Mouse (Mus musculus) spleen, adult 18-20 months (tissue): ENCODE data around the gene Vps45.

Experiments
- DNase-seq, 2 experiments: peaks; one replicate each; pipeline ENCODE4 v3.0.0; 2022; ENCODE audit warnings: mixed read lengths in 2 of 2

Gene Vps45

DNA sequence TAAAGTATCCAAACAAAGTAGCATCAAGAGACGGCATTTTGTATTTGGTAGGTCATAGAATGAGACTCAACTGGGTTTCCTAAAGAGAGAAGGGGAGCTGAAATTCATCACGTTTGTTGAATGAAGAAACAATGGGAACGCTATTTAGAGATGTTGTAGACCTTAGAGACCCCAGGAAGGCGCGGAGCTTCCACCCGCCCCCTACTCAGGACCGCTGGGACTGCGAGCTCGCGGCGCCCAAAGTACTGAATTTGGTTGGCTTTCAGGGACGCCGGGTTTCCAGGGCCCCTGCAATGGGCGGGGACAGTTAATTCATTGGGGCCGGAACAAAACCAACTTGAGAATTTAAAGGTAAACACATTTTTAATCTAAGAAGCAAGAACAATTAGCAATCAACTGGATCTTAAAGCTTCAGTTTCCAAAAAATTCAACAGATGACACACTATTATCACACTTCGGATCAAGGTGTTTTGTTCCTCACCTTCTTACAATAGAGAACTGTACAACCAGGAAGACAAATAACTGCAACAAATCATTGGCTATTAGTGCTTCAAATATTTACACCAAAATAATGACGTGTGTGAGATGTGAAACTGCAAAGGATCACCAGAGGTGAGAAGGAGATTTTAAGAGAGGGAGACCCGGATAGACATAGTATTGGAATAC is at the start of gene Vps45:
Gene Vps45, minus strand, starts transcription at position 236 of the 666 bp plus-strand sequence.
- peak; percentile 36 to 61 for DNase-seq

DNA sequence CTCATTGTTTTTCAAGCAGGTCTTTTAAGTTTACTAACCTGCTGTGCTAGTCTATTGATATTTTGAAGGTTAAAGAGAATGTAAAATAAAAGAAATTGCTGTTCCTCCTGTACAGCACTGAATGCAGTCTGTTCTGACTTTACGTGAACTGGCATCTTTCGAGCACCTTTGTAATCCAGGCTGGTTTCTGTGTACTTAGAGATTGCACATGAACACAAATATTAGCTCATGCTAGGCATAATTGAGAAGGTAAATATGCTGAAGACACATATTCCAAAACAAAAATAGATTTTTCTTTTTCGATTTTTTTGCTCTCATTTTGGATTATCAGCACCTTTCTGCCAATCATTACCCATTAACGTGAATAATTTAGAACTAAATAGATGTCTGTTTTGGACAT is 47.9 kb upstream of the Vps45 start:
- no peak for DNase-seq

DNA sequence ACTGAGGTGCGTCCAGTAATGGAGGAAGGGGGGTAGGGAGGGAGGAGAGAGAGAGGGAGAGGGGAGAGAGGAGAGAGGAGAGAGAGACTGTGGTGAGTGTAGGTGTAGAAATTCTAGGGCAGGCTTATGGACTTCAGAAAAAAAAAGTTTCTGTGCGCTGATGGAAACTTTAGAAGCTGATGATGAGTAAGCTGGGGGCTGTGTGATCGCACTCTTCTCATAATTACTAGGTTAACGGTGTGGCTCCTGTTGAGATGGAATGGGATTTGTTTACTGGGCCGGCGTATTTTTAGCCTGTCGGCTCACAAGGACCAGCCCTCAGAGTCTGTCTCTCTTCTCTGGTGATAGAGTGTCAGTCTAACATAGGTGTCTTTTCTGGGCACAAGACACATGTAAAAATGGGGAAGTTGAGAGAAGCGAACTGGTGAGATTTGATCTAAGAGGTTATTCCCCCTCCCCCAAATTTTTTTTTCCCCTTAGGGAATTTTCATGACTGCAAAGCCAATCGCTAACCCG is 47.0 kb upstream of the Vps45 start:
- peak in 1 of 2 experiments; percentile 22 for DNase-seq

DNA sequence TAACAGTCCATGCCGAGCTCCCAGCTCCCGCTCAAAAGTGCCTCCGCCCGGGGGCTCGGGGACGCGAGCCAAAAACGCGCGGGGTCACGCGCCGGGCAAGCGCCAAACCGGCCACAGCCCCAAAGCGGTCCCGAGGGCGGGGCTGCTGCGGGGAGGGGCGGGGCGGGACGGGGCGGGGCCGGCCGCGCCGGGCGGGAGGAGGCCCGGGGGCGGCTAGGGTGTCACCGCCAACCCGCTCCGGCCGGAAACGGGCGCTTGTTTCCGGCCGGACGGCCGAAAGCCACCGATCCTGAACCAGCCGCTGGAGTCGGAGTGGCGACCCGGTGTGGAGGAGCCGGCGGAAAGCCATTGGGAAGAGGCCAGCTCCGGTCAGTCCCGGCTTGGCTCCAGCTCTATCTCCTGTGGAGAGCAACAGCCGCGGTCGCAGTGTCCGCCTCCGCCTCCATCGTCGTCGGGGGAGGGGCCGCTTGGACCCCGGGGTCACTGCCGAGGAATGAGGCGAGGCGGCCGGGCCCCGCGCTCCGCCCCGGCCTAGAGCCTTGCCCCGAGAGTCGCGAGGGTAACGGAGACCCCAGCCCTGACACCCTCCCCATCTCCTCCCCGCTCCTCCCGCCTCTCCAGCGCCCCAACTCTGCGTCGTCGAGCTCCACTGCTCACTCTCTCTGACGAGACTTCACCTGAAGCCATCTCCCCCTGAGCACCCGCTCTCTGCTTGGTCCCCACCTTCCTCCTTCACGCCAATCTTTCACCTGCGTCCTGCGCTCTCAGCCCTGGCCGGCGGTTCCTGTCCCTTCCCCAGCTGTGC is 46.2 kb upstream of the Vps45 start, which contains the start of gene Otud7b:
Gene Otud7b, plus strand, starts transcription at position 267 of the 805 bp plus-strand sequence.
- DNase-seq: peak; percentile 62 to 72

DNA sequence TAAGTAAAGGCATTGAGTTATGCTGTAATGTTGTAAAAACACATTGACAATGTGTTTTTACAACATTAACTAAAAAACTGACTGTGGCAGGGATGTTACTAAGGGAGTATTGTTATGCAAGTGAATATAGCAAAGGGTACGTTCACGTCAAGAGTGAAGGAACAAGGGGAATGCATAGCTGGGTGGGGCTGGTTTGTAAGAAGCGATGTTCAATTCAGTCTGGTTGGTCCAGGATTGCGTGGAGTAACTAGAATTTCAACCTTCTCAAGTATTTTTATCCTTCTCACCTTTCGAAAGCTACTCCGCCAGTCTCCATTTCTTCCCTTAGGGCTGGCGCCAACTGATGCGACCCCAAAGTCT is 45.6 kb upstream of the Vps45 start:
- DNase-seq: no peak

DNA sequence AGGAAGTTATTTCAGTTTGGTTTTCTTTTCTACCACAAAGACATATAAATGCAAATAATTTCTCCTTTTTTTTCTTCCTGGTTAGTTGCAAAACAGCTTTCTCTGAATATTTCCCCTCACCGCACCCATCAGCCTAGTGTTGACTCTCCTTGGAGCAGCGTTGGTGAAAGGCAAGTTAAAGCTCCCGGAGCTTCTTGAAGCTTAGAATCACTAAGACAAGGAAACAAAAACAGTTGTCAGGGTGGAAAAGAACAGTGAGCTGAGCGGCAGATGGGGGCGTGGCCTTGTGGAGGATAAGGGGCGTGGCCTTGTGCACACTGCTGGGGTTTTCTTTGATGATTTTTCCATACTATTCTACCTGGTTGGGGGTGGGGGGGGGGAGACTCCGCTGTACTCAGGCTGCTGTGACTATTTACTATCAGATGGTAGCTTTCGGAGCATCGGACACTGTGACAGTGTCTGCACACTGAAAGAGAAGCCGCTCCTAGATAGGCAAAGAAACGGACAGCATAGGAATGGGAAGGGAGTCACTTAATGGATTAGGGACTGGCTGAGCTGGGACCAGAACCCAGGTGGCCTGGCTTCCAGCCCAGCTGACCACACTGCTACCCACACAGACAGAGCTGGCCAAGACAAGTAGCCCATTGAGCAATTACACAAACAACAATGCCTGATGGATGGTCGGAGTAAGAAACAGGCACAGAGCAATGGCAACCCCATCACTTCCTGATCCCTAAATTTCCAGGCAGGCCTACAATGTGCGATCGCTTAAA is 44.0 kb upstream of the Vps45 start:
- peak; percentile 45 to 67 for DNase-seq

DNA sequence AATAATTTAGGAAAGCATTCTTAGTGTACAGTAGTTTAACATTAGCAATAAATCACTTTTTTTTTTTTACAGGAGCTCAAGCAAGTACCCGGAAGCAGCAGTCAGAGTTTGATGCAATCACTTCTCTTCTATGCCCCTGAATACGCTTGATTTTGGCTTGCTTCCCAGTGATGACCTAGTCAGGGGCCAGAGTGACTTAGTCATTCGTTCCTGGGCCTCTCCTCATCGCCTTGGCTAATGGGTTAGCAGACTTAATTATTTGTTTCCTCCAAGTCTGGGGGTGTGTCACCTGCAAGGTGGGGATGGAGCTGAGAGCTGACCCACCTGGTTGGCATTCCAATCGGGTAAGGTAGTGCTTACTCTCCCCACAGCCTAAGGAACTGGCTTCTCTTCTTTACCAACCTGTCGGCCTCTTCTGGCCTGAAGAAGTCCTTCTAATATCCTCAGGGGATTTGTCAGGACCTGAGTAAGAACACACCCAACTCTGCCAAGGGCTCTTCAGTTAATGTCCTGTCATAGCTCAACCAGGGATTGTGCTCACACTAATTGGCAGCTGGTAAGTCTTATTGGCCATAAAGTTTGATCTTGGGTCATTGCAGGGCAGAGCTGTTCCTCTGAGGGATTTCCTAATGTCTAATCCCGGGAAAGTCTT is 40.5 kb upstream of the Vps45 start:
- no peak for DNase-seq

DNA sequence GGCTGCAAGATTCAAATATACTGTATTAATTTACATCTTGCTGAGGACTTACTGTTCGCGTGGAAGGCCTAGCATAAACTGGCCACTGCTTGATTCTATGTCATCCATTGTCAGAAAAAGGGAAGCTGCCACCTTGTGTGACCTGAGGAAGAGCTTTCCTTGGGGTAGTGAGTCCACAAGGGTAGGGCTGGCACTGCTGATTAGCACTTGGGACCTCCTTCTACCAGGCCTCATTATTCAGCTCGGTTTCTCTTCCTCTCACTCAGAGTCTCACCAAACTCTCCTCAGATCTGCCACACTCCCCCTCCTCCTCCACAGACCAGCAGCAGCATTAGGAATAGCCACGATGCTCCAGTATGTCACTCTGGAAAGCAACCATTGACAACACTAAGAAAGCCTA is 39.9 kb upstream of the Vps45 start:
- DNase-seq: no peak

DNA sequence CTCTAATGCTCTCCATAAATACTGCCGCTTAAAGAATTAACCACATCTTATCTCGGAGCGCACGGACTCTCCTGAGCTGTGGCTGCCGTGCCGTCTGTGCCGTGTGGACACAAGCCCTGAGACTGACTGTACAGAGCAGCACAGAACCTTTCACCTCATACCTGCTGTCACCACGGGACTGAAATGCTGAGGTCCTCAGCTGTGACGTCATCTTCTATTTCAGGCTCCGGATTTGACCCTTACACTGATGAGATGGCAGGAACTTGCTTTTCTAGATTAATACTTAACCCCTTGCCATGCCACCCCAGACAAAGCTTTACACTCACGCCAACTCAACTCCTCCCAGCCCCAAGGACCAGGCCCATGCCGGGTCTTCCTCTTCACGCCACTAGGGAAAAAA is 35.9 kb upstream of the Vps45 start:
- no peak for DNase-seq

DNA sequence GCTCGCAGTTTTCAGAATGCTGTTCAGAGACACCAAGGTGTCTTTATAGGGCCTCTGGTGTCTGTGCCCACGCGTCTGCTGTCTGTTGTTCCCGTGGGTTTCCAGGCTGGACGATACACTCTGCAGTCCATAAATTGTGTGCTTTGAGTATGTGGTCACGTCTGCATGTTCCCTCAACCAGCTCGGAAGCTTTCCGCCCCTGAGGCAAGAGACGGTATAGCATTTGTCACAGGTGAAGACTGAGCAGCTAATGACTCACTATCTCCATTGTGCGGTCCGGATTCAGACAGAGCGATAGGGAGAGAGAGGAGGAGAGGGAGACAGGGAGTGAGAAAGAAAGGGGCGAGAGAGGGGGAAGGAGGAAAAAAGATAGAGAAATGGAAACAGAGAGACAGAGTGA is 35.2 kb upstream of the Vps45 start:
- no peak for DNase-seq

DNA sequence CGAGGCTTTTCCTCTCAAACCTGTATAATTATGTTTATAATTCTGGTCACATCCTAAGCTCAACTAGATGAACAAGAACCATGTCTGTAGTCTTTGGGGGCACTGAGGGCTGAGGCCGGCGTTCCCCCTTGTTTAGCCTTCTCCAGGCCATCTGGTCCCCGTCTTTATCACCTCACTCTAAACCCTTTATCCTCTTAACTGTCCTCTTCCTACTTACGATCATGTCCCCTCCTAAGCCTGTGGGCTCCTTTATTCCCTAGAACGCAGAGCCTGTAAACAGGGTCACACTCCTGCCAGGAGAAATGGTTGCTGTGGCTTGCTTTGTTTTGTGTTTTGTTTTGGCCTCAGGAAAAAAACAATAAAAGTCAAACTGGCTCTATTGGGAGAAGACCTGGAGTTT is 33.7 kb upstream of the Vps45 start:
- no peak for DNase-seq

DNA sequence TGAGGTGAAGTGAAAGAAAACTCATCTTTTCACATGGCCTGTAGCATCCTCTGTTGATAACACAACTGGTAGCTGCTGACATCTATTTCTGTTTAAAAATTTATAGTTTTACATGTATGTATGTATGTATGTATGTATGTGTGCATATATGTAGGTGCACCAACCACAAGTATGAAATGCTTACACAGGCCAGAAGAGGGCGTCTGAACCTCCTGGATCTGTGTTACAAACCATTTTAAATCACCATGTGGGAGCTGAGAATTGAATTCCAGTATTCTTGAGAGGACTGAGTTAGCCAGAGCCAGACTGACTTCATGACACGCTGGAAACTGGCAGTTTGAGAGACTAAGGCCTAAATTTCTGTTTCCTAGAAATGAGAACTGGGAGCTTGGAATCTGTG is 32.9 kb upstream of the Vps45 start:
- DNase-seq: no peak

DNA sequence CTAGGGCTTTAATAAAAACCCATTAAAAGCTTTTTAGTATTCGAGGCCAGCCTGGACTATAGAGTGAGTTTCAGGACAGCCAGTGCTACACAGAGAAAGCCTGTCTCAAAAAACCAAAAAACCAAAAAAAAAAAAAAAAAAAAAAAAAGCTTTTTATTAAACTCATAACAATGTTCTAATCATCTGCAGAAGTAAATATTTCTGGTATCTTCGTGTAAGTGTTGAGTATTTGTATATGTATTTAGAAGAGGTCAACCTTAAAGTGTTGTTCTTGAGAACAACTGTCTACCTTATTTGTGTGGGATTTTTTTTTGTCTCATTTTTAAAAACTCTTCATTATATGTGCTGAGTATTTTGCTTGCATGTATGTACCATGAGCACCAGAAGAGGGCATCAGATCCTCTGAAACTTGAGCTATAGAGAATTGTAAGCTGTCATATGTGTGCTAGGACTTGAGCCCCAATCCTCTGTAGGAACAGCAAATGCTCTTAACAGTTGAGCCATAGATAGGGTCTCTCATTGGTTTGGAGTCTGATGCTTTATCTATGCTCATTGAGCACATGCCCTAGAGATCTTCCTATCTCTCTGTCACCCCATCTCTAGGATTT is 31.7 kb upstream of the Vps45 start:
- DNase-seq: no peak

DNA sequence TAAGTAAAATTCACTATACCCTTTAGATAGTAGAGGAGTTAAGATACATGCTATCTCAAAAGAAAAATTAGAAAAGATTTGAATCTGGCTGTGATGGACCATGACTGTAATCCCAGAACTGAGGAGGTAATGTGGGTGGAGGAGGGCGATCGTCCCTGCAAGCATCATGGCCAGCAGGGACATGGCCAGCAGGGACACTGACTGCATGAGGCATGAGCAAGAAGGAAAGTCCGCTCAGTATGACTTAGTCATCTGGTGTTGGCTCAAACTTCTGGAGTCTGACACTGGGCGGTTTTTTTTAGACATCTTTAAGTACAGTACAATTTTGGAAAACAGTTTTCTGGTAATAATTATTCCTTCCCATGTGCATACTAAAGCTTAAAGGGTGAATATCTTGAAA is 29.5 kb upstream of the Vps45 start:
- no peak for DNase-seq

DNA sequence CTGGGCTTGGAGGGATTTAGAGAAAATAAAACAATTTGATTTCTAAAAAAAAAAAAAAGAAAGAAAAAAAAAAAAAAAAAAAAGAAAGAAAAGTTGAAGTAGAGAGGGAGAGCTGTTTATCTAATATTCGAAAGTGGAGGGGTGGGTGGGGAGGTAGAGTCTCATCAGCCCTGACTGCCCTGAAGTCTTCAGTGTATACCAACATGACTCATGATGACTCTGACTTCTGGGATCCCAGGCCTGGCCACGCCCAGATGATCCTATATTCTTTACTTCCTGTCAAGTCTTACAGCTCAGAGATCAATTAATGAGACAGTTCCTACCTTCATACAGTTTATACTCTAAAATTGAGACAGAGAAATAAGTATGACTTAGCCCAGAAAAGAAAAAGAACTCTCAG is 29.0 kb upstream of the Vps45 start:
- DNase-seq: no peak

DNA sequence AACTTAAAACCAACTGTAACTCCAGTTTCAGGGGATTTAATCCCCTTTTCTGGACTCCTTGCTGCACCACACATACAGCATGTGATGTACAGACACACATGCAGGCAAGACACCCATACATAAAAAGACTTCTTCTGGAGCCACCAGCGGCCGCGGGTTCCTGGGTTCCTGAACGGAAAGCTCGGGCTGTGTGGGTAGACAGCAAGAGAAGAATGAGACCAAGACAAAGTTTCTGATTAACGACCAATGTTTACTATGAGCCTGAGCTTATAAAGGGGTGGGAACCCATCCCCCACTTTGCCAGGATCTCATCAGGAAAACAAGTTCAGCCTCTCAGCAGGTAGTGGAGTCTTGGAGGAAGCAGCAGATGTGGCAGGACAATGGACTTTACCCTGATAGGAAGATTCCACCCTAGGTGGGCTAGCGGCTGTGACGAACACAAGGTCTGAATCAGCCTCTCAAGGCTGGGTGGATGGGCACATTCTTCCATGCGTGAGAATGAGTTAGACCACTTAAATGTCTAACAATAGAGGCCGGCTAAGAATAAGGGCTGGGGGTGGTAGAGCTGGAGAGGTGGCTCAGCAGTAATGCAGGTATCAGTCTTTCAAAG is 26.0 kb upstream of the Vps45 start:
- DNase-seq: no peak

DNA sequence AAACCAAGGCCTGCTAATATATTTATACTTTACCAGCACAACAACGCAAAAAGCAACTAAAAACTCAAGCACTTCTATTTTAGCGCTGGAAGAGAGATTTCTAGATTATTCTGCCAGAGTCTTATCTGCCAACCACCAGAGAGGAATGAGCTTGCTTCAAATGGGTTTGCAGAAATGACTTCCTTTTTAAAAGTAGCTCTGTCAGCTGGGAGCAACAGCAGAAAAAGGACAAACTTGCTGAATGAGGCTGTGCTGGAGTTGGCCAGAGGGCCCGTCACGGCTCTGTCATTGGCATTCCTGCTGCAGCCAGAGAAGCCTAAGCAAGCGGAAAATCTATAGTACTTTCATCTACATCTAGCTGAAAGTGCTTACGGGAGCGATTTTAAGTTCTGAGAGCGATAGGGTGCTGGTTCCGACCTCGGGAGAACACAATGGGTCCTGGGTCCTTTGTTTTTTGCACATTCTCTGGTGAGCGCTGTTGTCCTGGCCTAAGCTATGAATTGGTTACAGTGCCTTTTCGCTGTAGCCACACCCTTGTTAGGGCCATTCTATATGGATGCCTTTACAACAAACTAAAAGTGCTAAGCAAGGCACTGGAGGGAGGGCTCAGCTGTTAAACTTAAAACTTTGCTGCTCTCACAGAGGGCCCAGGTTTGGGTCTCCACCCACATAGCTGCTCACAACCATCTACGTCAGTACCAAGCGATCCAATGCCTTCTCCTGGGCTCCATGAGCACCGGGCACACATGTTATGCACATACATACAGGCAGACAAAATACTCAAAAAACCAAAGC is 24.6 kb upstream of the Vps45 start:
- DNase-seq: no peak

DNA sequence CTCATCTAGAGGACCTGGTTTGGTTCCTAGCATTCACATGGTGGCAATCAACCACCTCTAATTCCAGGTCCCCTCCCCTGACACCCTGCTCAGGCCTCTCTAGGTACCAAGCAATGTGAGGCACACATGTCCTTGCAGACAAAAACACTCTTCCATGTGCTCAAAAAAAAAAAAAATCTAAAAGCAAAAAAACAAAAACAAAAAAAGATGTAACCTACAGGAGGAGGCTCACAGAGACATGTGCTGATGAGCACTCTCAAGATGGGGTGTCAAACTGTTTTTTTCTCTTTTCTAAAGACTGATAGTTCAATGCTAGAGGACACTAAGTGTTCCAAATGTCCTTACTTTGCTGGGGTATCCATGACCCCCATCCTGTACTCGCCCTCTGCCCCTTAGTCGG is 23.8 kb upstream of the Vps45 start:
- no peak for DNase-seq

DNA sequence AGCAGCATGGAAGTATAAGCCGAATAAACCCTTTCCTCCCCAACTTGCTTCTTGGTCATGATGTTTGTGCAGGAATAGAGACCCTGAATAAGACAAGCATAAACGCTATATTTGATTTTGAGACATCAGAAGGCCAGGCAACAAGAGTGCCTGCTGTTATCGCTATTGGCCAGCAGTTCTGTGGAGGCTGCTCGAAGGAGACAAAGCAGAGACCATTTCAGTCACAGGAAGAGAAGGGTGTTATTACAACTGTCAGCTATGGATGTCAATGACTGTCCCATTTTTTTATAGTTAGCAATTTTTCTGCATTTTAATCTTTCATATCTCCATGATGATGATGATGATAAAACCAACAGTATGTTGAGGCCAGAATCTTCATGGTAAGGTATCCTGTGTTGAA is 23.4 kb upstream of the Vps45 start:
- no peak for DNase-seq

DNA sequence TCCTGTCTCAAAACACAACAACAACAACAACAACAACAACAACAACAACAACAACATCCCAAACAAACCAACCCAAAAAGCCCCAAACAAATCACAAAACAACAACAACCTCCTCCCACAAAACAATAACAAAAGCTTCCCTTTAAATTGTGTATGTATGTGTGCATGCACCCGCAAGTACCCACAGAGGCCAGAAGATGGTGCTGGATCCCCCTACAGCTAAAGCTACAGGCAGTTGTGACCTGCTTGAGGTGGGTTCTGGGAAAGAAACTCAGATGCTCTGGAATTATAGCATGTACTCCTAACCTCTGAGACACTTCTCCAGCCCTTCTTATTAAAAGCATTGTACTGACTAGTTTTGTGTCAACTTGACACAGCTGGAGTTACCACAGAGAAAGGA is 22.7 kb upstream of the Vps45 start:
- peak in 1 of 2 experiments; percentile 25 for DNase-seq

DNA sequence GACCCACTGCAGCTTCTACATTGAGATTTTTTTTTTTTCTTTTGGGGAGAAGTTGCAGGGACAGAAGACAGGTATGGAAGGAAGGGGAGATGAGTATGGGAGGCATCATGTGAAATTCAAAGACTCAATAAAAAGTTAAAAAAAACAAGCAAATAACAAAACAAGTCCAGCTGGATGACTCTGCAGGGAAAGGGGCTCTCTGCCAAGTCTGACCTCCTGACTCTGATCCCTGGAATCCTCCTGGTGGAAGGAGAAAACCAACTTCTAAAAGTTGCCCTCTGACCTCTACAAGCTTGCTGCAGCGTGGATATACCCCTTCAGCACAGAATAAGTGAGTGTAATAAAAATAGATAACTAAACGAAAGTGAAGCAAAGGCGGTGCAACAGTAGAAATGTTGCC is 20.4 kb upstream of the Vps45 start:
- no peak for DNase-seq
